Mouse (Mus musculus) neural tube, embryonic 13.5 days (tissue): ENCODE results near the gene Lce3c. TPM values are rescaled to one million over a fixed set of nuclear protein-coding genes. Genes with fewer than 3 reads are reported as not detected.

Source experiments
- polyA plus RNA-seq: library from polyadenylated mRNA; unstranded; fragments of >200 nt; fragmentation: Nextera tagmentation; extraction: Ambion mirVana; gene quantifications from 2 replicates; pipeline ENCODE4 v1.2.1, GENCODE M21; 2015

Gene Lce3c
- polyA plus RNA-seq, 1 experiment from 2014 or later = not detected

Other genes starting within 250 kb of the Lce3c start
- gene Lce1e, start 235.4 kb upstream of the Lce3c start, polyA plus RNA-seq = not detected in 2 replicates
- gene Lce1f, start 224.1 kb upstream of the Lce3c start, polyA plus RNA-seq = not detected in 2 replicates
- gene Gm38119, start 205.4 kb upstream of the Lce3c start, polyA plus RNA-seq = not detected in 2 replicates
- not detected in 2 replicates for gene Lce1g, start 192.1 kb upstream of the Lce3c start, polyA plus RNA-seq
- gene Lce1h, start 179.4 kb upstream of the Lce3c start, polyA plus RNA-seq = not detected in 2 replicates
- not detected in 2 replicates for gene Lce1i, start 165.6 kb upstream of the Lce3c start, polyA plus RNA-seq
- not detected in 2 replicates for gene Lce1j, start 154.0 kb upstream of the Lce3c start, polyA plus RNA-seq
- gene Lce1k, start 136.6 kb upstream of the Lce3c start, polyA plus RNA-seq = not detected in 2 replicates
- not detected in 2 replicates for gene Kprp, start 117.2 kb upstream of the Lce3c start, polyA plus RNA-seq
- not detected in 2 replicates for gene Lce1l, start 93.2 kb upstream of the Lce3c start, polyA plus RNA-seq
- not detected in 2 replicates for gene 2310050C09Rik, start 74.3 kb upstream of the Lce3c start, polyA plus RNA-seq
- gene Lce3a, start 18.3 kb upstream of the Lce3c start, polyA plus RNA-seq = not detected in 2 replicates
- gene Lce3b, start 11.5 kb upstream of the Lce3c start, polyA plus RNA-seq = not detected in 2 replicates
- not detected in 2 replicates for gene Lce3d, start 12.9 kb downstream of the Lce3c start, polyA plus RNA-seq
- gene Lce3e, start 22.6 kb downstream of the Lce3c start, polyA plus RNA-seq = not detected in 2 replicates
- gene Lce3f, start 47.7 kb downstream of the Lce3c start, polyA plus RNA-seq = 0.46 TPM in 1 of 2 replicates, not detected in the other
- gene Crct1, start 71.2 kb downstream of the Lce3c start, polyA plus RNA-seq = 0.59 TPM in 1 of 2 replicates, not detected in the other
- gene Lce1m, start 74.6 kb downstream of the Lce3c start, polyA plus RNA-seq = not detected in 2 replicates
- not detected in 2 replicates for gene Gm4858, start 124.3 kb downstream of the Lce3c start, polyA plus RNA-seq
- not detected in 2 replicates for gene Crnn, start 200.3 kb downstream of the Lce3c start, polyA plus RNA-seq